Mouse (Mus musculus) embryo, embryonic 11 days (tissue): ENCODE measurements around the gene Klk12.
A peak's percentile ranks its signal among the peaks of the same experiment; 100 is the strongest.

Experiments used
- DNase-seq: peaks from one replicate; pipeline ENCODE4 v3.0.0-alpha.2; 2015

Klk12 gene

GRCm38 (mm10) chr7:43797333-43797769 is 28.7 kb downstream of the Klk12 start, which contains the start of gene Klk8:
TSS of gene Klk8 (plus strand) at chr7:43797577.
- peak; percentile 54 for DNase-seq

- DNase-seq, result peak; percentile 21
Observed at GRCm38 (mm10) chr7:43797844-43798462, 29.3 kb downstream of the Klk12 start.

GRCm38 (mm10) chr7:43799876-43800275 is 31.2 kb downstream of the Klk12 start:
- DNase-seq, result no peak

GRCm38 (mm10) chr7:43810994-43811393 is 42.3 kb downstream of the Klk12 start, which contains the start of gene Klk7:
TSS of gene Klk7 (plus strand) at chr7:43811294.
- no peak for DNase-seq

GRCm38 (mm10) chr7:43815211-43815610 is 46.5 kb downstream of the Klk12 start:
- DNase-seq, result no peak

GRCm38 (mm10) chr7:43816746-43817145 is 48.0 kb downstream of the Klk12 start:
- DNase-seq, result no peak

GRCm38 (mm10) chr7:43821581-43821980 is 52.9 kb downstream of the Klk12 start:
- no peak for DNase-seq
